Mouse (Mus musculus) hindbrain, postnatal 0 days (tissue): Measurements from ENCODE around the gene Zmynd10. TPM values are rescaled to one million over a fixed set of nuclear protein-coding genes. Genes with fewer than 3 reads are reported as not detected.
A peak's percentile ranks its signal among the peaks of the same experiment; 100 is the strongest.

Experiments
- ATAC-seq: fragments of 200-750 bp; cut with Nextera tagmentation; 2 replicates; pipeline ENCODE4 v1.8.0; 2017; ENCODE audit warnings: mild to moderate bottlenecking, moderate TSS enrichment, moderate library complexity
- DNase-seq: peaks from one replicate; pipeline ENCODE4 v3.0.0-alpha.2; 2015; ENCODE audit warnings: low spot score
- H3K27ac ChIP-seq: fragments of 300-500 bp; sonication (generic); 2 replicates; pipeline ENCODE4 v1.5.1; 2014; ENCODE audit warnings: mild to moderate bottlenecking
- H3K27me3 ChIP-seq: fragments of 300-500 bp; sonication (generic); 2 replicates; pipeline ENCODE4 v1.6.1; 2014; ENCODE audit warnings: low read length, mixed read lengths; ENCODE audit not compliant: insufficient read depth
- H3K36me3 ChIP-seq: fragments of 300-500 bp; sonication (generic); 2 replicates; pipeline ENCODE4 v1.6.1; 2014; ENCODE audit warnings: low read length, mixed read lengths; ENCODE audit not compliant: insufficient read depth
- H3K4me1 ChIP-seq: fragments of 300-500 bp; sonication (generic); 2 replicates; pipeline ENCODE4 v1.6.1; 2014; ENCODE audit warnings: antibody characterized with exemption, low read length, mixed read lengths; ENCODE audit not compliant: insufficient read depth
- H3K4me2 ChIP-seq: fragments of 300-500 bp; sonication (generic); 2 replicates; pipeline ENCODE4 v1.6.1; 2014; ENCODE audit warnings: low read depth, mild to moderate bottlenecking, low read length, moderate library complexity, mixed read lengths
- H3K4me3 ChIP-seq: fragments of 300-500 bp; sonication (generic); 2 replicates; pipeline ENCODE4 v1.5.1; 2014; ENCODE audit warnings: low read length
- H3K9ac ChIP-seq: fragments of 300-500 bp; sonication (generic); replicated peaks from 2 replicates; pipeline ENCODE4 v1.6.1; 2014; ENCODE audit warnings: mild to moderate bottlenecking, low read length, moderate library complexity, mixed read lengths
- H3K9me3 ChIP-seq: fragments of 300-500 bp; sonication (generic); 2 replicates; pipeline ENCODE4 v1.6.1; 2016; ENCODE audit warnings: low read length, mixed read lengths
- CTCF ChIP-seq: IDR thresholded peaks from 2 replicates; pipeline ENCODE4 v1.5.1; 2016; ENCODE audit warnings: antibody characterized with exemption, control low read depth, low read depth
- WGBS: fragments of 180-500 bp; shearing (Covaris S2); extraction: QIAGEN DNeasy Blood & Tissue Kit; methylation state at CpG from one replicate; pipeline ENCODE4 v1.1.7; 2014; 5-methylcytosine and 5-hydroxymethylcytosine counted together
- polyA plus RNA-seq: library from polyadenylated mRNA; unstranded; fragments of >200 nt; fragmentation: Nextera tagmentation; extraction: Ambion mirVana; gene quantifications from 2 replicates; pipeline ENCODE4 v1.2.1, GENCODE M21; 2015
- total RNA-seq: library from RNA; depleted of rRNA; stranded (reverse); fragments of >200 nt; gene quantifications from 2 replicates; pipeline ENCODE4 v1.2.3, GENCODE M21; 2014

Zmynd10 gene
- total and polyA plus RNA-seq, 2 experiments from 2014 or later, result 3.7 to 10.9 TPM

GRCm38 (mm10) chr9:107510384-107511100 is 36.6 kb upstream of the Zmynd10 start:
- H3K27ac ChIP-seq, result no peak overlapping the region; the same call in 1 of the 2 replicates
- no peak overlapping the region for H3K4me3 ChIP-seq
- no peak overlapping the region for H3K9ac ChIP-seq
- ATAC-seq (no peak), DNase-seq (peak; percentile 43)
- H3K4me1 ChIP-seq, result peaks cover 12% of the 10 kb centered on the region
- H3K27me3 ChIP-seq, result no peaks in the 10 kb centered on the region
- peak; percentile 48 for TF ChIP-seq CTCF
- H3K4me2 ChIP-seq, result no peak overlapping the region
- 71% methylated on average over 14 of the region's 14 CpGs for WGBS
- no peaks in the 10 kb centered on the region for H3K36me3 ChIP-seq
- H3K9me3 ChIP-seq, result no peaks in the 10 kb centered on the region

GRCm38 (mm10) chr9:107511436-107511835 is 35.7 kb upstream of the Zmynd10 start:
- Histone ChIP-seq H3K27ac (no peak overlapping the region), H3K4me2 (no peak overlapping the region), H3K36me3 (no peaks in the 10 kb centered on the region), H3K27me3 (no peaks in the 10 kb centered on the region), H3K4me3 (no peak overlapping the region), H3K9ac (no peak overlapping the region), H3K9me3 (no peaks in the 10 kb centered on the region), H3K4me1 (peaks cover 12% of the 10 kb centered on the region)
- 63% methylated on average over 8 of the region's 8 CpGs for WGBS
- DNase-seq (no peak), ATAC-seq (no peak)
- TF ChIP-seq CTCF, result no peak

DNA sequence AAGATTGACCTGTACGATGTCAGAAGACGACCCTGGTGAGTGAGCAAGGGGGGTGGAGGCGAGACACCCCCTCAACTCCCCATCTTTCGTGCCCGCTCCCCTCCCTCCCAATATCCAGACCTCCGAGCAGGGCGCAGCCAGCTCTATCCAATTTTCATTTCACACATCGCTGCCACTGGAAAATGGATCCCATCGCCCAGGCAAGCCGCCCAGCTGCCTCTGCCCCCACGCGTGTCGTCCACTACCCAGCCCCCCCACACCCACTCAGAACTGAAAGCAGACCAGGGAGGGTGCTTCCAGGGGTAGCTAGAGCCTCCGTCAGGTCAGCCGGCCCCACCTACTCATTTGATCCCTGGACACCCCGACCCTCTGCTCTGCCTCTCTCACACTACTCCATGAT is 34.8 kb upstream of the Zmynd10 start:
- no peak for TF ChIP-seq CTCF
- no peak overlapping the region for H3K4me2 ChIP-seq
- DNase-seq (peak; percentile 12), ATAC-seq (no peak)
- H3K9ac ChIP-seq, result no peak overlapping the region
- peaks cover 10% of the 10 kb centered on the region for H3K4me1 ChIP-seq
- no peaks in the 10 kb centered on the region for H3K36me3 ChIP-seq
- 46% methylated on average over 16 of the region's 16 CpGs for WGBS
- no peak overlapping the region for H3K27ac ChIP-seq
- no peak overlapping the region for H3K4me3 ChIP-seq
- no peaks in the 10 kb centered on the region for H3K27me3 ChIP-seq
- no peaks in the 10 kb centered on the region for H3K9me3 ChIP-seq

- TF ChIP-seq CTCF, result peak; percentile 100
- Histone ChIP-seq H3K9me3 (no peaks in the 10 kb centered on the region), H3K9ac (no peak overlapping the region), H3K36me3 (0 out of 2 replicates have a peak, but pooled peaks cover 5% of the 10 kb centered on the region), H3K4me3 (no peak overlapping the region), H3K4me2 (no peak overlapping the region), H3K27me3 (no peaks in the 10 kb centered on the region), H3K27ac (no peak overlapping the region), H3K4me1 (no peaks in the 10 kb centered on the region)
- DNase-seq, result peak; percentile 93
- ATAC-seq, result peak; percentile 67
- 21% methylated on average over 14 of the region's 14 CpGs for WGBS
Observed at GRCm38 (mm10) chr9:107514303-107514955, 32.7 kb upstream of the Zmynd10 start.

DNA sequence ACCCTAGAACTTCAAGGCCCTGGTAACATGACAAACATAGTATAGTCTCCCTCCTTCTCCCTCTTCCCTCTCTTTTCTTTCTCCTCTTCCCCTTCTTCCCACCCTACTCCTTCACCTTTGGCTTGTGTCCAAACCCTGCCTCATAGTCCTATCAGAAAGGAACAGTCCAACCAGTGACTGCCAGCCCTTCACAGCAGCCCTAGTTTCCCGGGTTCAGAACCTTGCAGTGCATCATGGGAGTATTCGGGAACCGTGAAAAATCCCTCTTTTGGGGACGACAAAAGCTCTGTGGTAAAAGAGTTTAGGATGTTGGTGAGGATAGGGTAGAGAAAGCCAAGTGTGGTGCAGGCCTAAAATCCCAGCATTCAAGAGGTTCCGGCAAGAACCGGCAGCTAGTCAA is 26.8 kb upstream of the Zmynd10 start:
- DNase-seq (no peak), ATAC-seq (no peak)
- WGBS, result 26% methylated on average over 6 of the region's 6 CpGs

DNA sequence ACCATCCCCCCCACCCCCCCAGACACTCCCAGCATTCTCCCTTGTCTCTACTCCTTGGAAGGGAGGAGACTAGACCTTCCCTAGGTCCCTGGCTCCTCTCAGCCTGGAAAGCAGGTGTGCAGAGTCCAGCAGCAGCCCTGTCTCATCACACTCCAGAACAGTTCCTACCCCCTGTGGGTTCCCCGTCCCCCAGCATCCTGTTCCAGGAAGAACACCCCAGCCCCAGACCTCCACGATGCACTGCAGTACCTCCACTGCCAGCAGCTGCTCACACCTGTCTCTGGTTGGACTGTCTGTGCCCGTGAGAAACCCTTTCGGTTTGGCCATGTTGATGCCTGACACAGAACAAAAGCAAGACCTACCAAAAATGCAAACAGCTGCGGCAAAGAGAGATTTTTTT is 25.9 kb upstream of the Zmynd10 start:
- no peak overlapping the region for H3K9ac ChIP-seq
- whole genome bisulfite sequencing, result 64% methylated on average over 5 of the region's 5 CpGs

More for the DNA sequence above, 26.8 kb upstream of the Zmynd10 start:
- no peaks in the 10 kb centered on the region for H3K27me3 ChIP-seq
- H3K4me1 ChIP-seq, result peaks cover 3% of the 10 kb centered on the region; the same call in 1 of the 2 replicates
- H3K4me3 ChIP-seq, result no peak overlapping the region
- H3K9ac ChIP-seq, result no peak overlapping the region
- H3K27ac ChIP-seq, result no peak overlapping the region
- no peak for TF ChIP-seq CTCF
- H3K4me2 ChIP-seq, result no peak overlapping the region
- no peaks in the 10 kb centered on the region for H3K9me3 ChIP-seq
- 0 out of 2 replicates have a peak, but pooled peaks cover 9% of the 10 kb centered on the region for H3K36me3 ChIP-seq

More for the DNA sequence above, 25.9 kb upstream of the Zmynd10 start:
- Histone ChIP-seq H3K27me3 (no peaks in the 10 kb centered on the region), H3K36me3 (0 out of 2 replicates have a peak, but pooled peaks cover 9% of the 10 kb centered on the region), H3K4me1 (peaks cover 3% of the 10 kb centered on the region), H3K9me3 (no peaks in the 10 kb centered on the region), H3K27ac (0 out of 2 replicates have a peak overlapping the region, but pooled peaks have one; percentile 20), H3K4me2 (no peak overlapping the region), H3K4me3 (no peak overlapping the region)
- ATAC-seq (no peak), DNase-seq (no peak)
- TF ChIP-seq CTCF, result no peak
